Mouse (Mus musculus) E14TG2a.4 (cell line): ENCODE measurements at regions not wholly inside any gene's neighbourhood (a gene's known extent, or its start where the extent isn't known, plus 50 kb on each side); places are given as distances from the start of the nearest gene placed in this dataset.

Experiments used
- CTCF ChIP-seq: conservative IDR thresholded peaks from 2 replicates; pipeline ENCODE4 v1.5.1; 2014; ENCODE audit warnings: low read length
- POU5F1 ChIP-seq: IDR thresholded peaks from 2 replicates; pipeline ENCODE4 v1.6.1; 2014; ENCODE audit warnings: low read length, borderline replicate concordance

DNA sequence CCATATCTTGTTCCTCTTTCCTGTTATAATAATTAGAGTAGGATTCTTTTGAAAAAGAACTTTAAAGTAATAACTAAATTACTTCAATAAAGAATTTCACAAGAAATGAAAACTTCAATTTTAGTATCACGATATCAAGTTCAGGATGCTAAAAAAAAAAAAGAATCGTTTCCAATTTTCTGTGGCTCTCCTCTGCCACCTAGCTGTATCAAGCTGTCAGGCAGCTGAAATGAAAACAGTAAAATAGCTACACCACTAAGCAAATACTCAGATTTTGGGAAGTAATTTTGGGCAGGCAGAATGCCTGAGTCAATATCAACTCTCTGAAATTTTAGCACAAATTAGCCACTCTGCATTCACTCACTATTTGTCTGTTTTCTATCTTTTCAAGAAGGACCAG is 694.5 kb upstream of the Arrdc3 start:
- TF ChIP-seq CTCF (peak; percentile 46), POU5F1 (no peak)
